Mouse (Mus musculus): ENCODE data around the gene Inpp5k.

Gene Inpp5k

GRCm38 (mm10) chr11:75654471-75655390 is 23.9 kb downstream of the Inpp5k start:
- in situ Hi-C loops (cut with MseI, MboI) = no loop called here

GRCm38 (mm10) chr11:75655621-75656545 is 25.1 kb downstream of the Inpp5k start:
- in situ Hi-C loops (cut with MseI, MboI) = no loop called here

- in situ Hi-C loops (cut with MseI, MboI) = no loop called here
Observed at GRCm38 (mm10) chr11:75656621-75657590, 26.1 kb downstream of the Inpp5k start.

GRCm38 (mm10) chr11:75657841-75658240 is 27.1 kb downstream of the Inpp5k start:
- in situ Hi-C loops (cut with MseI, MboI) = no loop called here

- in situ Hi-C loops (cut with MseI, MboI) = no loop called here
Observed at GRCm38 (mm10) chr11:75658311-75658710, 27.5 kb downstream of the Inpp5k start.

GRCm38 (mm10) chr11:75658996-75659750 is 28.4 kb downstream of the Inpp5k start:
- in situ Hi-C loops (cut with MseI, MboI) = no loop called here

- in situ Hi-C loops (cut with MseI, MboI) = no loop called here
Observed at GRCm38 (mm10) chr11:75660081-75660590, 29.3 kb downstream of the Inpp5k start.

GRCm38 (mm10) chr11:75660941-75661800 is 30.4 kb downstream of the Inpp5k start:
- in situ Hi-C loops (cut with MseI, MboI) = no loop called here

- in situ Hi-C loops (cut with MseI, MboI) = no loop called here
Observed at GRCm38 (mm10) chr11:75662131-75662530, 31.3 kb downstream of the Inpp5k start.

GRCm38 (mm10) chr11:75666296-75666695 is 35.5 kb downstream of the Inpp5k start:
- in situ Hi-C loops (cut with MseI, MboI) = no loop called here

GRCm38 (mm10) chr11:75668621-75669020 is 37.8 kb downstream of the Inpp5k start:
- in situ Hi-C loops (cut with MseI, MboI) = no loop called here

GRCm38 (mm10) chr11:75669176-75669852 is 38.5 kb downstream of the Inpp5k start:
- in situ Hi-C loops (cut with MseI, MboI) = no loop called here

- in situ Hi-C loops (cut with MseI, MboI) = no loop called here
Observed at GRCm38 (mm10) chr11:75669853-75670200, 39.0 kb downstream of the Inpp5k start.

GRCm38 (mm10) chr11:75671426-75672180 is 40.8 kb downstream of the Inpp5k start:
- in situ Hi-C loops (cut with MseI, MboI) = no loop called here

- in situ Hi-C loops (cut with MseI, MboI) = no loop called here
Observed at GRCm38 (mm10) chr11:75673411-75673810, 42.6 kb downstream of the Inpp5k start.

GRCm38 (mm10) chr11:75674875-75675274 is 44.1 kb downstream of the Inpp5k start:
- in situ Hi-C loops (cut with MseI, MboI) = no loop called here

GRCm38 (mm10) chr11:75677881-75678746 is 47.3 kb downstream of the Inpp5k start:
- in situ Hi-C loops (cut with MseI, MboI) = no loop called here
